Mouse (Mus musculus) 3T3-L1 (cell line): ENCODE measurements at regions not wholly inside any gene's neighbourhood (a gene's known extent, or its start where the extent isn't known, plus 50 kb on each side); places are given as distances from the start of the nearest gene placed in this dataset.
A peak's percentile ranks its signal among the peaks of the same experiment; 100 is the strongest.

Experiments used
- DNase-seq: peaks from one replicate; pipeline ENCODE4 v3.0.0-alpha.2; 2015; ENCODE audit warnings: low read depth, low spot score

DNA sequence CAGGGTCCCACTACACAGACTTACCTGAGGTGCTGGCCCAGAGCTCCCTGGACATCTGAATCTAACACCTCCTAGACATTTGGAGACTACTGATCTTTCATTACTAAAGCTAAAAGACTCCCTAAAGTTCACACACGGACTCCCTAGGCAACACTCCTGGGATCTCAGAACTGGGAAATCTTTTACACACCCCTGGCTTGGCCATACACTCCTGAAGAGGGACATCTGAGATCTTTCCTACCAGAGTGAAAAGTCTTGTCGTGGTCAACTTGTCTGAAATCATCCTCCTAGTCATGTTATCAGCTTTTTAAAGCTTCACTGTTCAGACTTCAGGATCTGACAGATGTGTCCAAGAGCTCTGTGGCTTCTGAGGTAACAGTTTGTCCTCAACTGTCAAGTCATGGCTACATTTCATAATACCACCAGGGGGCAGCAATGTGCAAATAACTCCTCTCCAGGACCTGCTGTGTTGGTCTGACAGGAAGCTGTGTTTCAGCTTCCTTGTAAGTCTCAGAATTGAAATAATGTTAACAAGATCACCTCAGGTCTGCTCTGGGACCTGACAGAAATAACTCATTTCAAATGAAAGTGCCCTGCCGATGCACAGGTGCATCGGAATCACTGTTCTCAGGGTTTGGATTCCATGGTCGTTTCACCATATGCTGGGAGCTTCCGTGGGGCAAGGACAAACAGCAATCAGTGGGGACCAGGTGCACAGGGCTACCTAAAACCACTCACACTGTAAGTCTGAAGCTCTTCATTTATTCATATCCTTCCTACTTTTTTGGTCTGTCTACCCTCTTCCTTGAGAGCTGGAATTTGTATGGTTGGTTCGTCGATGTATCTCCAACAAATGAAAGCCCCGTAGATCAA lies 92.3 kb upstream of the C1qtnf7 start:
- DNase-seq, result peak; percentile 94

DNA sequence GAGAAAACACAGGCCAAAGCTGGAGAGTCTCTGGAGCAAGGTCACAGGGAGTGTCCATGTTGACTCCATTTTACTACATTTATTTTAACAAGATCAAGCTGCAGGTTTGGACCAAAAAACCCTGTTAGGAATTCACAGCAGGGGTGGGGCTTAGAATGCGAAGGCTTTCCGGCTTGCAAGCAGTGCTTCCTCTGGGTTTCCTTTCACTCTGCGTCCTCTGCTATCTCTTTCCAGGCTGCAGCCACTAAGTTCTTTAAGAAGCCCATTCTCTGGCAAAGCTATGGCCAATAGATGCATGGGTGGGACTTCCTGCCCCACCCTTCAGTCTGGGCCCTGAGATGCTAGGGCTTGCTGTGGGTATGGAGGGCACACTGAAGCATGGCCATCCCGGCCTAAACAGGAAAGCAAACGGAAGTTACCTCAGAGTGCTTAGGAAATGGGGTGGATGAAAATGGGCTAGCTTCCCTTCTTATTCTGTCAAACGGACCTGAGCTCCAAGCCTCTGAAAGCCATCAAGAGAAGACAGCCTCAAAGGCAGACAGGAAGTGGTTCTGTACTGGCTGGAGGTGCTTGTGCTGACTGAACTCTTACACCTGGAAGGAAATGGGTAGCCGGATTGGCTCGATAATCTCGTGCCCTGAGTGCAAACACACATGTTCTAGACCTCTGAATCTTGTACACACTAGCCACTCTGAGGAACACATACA lies 90.6 kb upstream of the C1qtnf7 start:
- DNase-seq, result no peak

DNA sequence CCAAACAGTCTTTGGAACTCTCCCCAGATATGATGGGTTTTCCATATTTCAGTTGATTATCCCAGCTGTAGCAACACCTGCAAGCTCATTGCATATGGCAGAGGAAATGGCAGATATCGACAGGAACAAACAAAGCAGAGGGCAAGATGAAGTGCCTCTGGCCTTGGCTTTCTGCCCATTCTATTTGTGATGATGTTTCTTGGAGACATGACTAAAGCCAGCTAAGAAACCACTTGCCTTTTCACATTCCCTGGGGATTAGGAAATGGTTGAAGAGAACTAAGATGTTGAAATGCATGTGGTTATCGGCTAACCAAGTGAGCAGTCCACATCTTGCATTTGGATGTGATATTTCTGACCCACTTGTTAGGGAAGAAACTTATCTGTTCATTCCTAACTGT lies 82.0 kb upstream of the C1qtnf7 start:
- peak; percentile 62 for DNase-seq

DNA sequence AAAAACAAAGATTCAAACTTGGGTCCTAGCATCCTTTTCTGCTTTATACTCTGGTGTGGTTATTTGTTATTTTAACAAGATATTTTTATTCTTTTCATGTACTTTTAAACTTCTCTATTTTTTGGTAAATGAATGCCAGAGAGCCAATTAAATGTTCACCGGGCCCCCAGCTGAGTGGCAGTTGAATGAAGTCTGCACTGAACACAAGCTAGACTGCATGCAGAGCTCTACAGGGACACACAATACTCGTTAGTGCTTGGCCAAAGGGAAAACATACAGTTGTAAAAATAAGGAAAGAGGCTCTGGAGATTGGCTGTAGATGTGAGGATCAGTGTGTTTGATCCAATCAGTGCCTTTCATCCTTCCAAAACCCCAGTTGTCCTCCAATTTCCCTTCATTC lies 76.1 kb upstream of the C1qtnf7 start:
- DNase-seq, result no peak

DNA sequence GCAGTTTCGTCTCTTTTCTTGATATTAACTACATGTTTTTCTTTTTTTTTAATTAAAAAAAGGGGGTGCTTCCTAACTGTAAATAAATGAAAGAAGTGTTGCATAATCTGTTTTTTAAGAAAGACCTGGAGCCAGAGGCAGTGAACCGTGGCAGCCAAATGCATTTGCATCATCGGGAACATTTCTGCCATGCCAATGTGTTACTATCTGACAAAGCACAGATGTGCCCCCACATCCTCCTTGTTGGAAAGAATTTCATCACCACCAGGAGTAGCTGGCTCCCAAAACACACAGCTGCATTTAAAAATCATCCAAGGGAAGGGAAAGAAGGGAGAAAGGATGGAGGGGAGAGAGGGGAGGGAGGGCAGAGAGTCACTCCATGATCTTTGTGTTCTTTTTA lies 74.0 kb upstream of the C1qtnf7 start:
- DNase-seq, result no peak

DNA sequence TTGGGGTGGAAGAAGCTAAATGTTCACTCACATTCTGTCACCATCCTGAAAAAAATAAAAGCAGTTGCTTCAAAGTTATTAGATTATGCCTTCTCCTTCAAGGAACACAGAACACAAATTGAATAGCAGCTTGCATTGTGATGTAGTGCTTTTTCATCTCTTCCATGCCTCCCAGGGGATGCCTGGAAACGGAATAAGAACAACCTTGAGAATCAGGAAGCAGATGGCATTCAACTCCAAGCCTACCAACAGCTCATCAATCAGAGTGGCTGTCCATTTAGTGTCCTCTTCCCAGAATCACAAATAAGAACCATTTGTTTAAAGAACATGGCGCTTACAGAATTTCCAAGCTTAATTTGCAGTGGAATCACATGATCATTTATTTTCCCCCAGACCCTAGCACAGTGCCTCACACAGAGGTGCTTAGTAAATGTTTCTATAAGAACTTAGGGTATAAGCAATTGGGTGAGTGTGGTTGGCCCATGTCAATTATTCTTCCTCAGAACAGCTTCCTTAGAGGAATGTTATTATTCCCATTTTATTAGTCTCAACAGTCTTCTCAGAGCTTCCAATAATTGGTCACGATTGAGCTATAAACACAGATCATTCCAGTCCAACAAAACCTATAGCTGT lies 70.6 kb upstream of the C1qtnf7 start:
- no peak for DNase-seq

DNA sequence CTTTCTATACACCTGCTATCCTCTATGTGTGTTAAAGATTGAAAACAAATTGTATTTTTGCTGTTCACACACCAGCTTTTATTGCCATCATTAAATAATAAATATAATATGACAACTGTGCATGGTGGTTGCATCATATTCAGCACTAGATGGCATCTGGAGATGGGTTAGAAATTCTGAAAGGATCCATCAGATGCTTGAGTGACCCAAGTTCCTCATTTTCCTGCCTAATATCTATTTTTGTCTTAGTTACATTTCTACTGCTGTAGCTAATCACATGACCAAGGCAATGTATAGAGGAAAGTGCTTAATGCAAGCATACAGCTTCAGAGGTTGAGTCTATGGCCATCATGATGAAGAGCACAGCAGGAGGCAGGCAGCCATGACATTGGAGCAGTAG lies 69.7 kb upstream of the C1qtnf7 start:
- DNase-seq, result no peak

DNA sequence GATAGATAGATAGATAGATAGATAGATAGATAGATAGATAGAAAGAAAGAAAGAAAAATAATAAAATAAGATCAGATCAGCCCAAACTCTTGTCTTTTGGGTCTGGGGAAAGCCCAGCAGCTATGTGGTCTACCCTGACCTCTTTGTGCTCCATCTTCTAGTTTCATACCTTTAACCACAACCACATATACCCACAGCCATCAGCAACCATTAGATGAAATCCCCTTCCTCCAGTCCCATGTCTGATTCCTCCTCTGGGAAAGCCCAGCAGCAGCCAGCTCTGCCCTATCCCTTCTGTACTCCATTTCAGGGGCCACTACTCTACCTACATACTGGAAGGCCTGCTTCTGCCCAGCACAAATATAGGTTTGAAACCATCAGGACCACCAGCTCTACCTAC lies 69.0 kb upstream of the C1qtnf7 start:
- no peak for DNase-seq

DNA sequence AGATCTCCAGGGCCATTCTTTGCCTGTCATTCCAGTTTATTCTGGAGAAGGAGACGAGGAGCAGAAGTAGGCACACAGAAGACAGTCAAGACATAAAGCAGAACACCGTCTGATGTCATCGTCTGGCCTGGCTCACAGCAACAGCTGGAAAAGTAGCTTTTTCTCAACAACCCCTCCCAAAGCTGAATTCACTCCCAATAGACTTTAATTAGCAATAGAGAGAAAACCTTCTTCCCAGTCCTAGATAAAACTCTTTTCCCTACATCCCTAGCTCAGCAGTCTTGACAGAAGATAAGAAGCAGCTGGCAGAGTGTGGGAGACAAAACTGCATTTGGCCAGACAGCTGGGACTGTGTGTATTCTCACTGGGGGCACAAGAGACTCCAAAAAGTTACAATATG lies 59.3 kb upstream of the C1qtnf7 start:
- no peak for DNase-seq

DNA sequence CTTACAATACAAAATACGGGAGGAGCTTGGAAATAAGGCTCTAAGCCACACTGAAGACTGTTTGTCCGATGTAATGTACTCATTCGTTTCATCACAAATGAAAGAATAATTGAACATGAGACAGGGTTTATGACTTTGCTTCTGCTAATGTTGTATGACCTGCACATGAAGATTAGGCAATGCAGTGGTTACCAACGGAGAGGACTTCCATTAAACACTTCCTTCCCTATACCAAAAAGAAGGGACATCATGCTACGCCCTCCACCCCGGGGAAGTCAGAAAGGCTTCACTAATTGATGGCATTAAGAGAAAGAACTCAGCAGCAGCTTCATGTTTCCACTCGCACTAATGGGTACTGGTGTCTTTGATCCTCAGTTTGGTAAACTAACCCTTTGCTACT lies 57.6 kb upstream of the C1qtnf7 start:
- DNase-seq, result no peak

DNA sequence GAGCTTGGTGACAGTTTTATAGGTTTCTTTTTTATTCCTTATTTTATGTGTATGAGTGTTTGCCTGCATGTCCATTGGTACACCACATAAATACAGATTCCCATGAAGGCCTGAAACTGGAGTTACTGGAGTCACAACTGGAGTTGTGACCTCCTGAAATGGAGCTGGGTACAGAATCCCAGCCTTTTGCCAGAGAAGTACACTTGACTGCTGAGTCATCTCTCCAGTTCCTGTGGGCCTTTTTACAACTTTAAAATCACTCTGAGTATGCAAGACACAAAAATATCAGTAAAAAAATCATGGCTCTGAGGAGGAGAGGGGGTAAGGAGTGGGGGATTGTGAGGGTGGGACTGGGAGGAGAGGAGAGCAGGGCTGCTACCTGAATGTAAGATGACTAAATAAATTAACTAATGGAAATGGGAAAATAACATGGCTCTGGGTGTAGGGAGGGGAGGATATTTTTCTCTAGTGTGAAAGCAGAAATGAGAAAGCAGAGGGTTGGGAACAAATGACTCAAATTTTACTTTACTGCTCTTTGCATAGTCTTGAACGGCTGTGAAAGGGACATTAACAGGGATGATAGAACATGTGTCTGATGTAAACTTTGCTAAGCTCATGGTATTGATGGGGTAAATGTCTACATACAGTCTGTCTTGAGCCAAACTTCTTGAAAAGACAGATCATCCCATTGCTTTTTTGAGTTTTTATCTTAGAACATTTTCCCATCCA lies 53.2 kb upstream of the C1qtnf7 start:
- DNase-seq, result peak; percentile 12
